Mouse (Mus musculus): ENCODE results near the gene Dlg2. TPM values are rescaled to one million over a fixed set of nuclear protein-coding genes. Genes with fewer than 3 reads are reported as not detected.

Dlg2 gene
- polyA plus RNA-seq, 1 experiment from 2014 or later: 1.4 TPM

GRCm38 (mm10) chr7:91443377-91443714 is 966.9 kb downstream of the Dlg2 start:
- no peak overlapping the region for H3K4me3 ChIP-seq (replicated peaks)
- H3K4me2 ChIP-seq: no peak overlapping the region
- no peaks in the 10 kb centered on the region for H3K9me3 ChIP-seq (replicated peaks)
- H3K4me1 ChIP-seq: no peaks in the 10 kb centered on the region
- no peaks in the 10 kb centered on the region for H3K36me3 ChIP-seq
- H3K9ac ChIP-seq: no peak overlapping the region
- H3K27ac ChIP-seq: no peak overlapping the region
- no peaks in the 10 kb centered on the region for H3K27me3 ChIP-seq
- ATAC-seq (replicated peaks; ENCODE audit: low FRiP score): no peak
- 78% methylated on average over 5 of the region's 5 CpGs for WGBS

GRCm38 (mm10) chr7:91443913-91444312 is 967.4 kb downstream of the Dlg2 start:
- no peak for ATAC-seq (replicated peaks; ENCODE audit: low FRiP score)

GRCm38 (mm10) chr7:91444728-91445127 is 968.3 kb downstream of the Dlg2 start:
- ATAC-seq (replicated peaks; ENCODE audit: low FRiP score): no peak
- Histone ChIP-seq H3K4me1 (no peaks in the 10 kb centered on the region), H3K4me3 (replicated peaks) (no peak overlapping the region), H3K9me3 (replicated peaks) (no peaks in the 10 kb centered on the region), H3K27ac (no peak overlapping the region), H3K4me2 (no peak overlapping the region), H3K9ac (no peak overlapping the region), H3K27me3 (no peaks in the 10 kb centered on the region), H3K36me3 (no peaks in the 10 kb centered on the region)
- 77% methylated on average over 3 of the region's 3 CpGs for WGBS

More at GRCm38 (mm10) chr7:91443913-91444312, 967.4 kb downstream of the Dlg2 start:
- H3K4me2 ChIP-seq: no peak overlapping the region
- no peaks in the 10 kb centered on the region for H3K4me1 ChIP-seq
- no peaks in the 10 kb centered on the region for H3K27me3 ChIP-seq
- WGBS: 69% methylated on average over 3 of the region's 3 CpGs
- no peak overlapping the region for H3K27ac ChIP-seq
- no peak overlapping the region for H3K4me3 ChIP-seq (replicated peaks)
- no peak overlapping the region for H3K9ac ChIP-seq
- H3K9me3 ChIP-seq (replicated peaks): no peaks in the 10 kb centered on the region
- H3K36me3 ChIP-seq: no peaks in the 10 kb centered on the region

- Histone ChIP-seq H3K4me2 (no peak overlapping the region), H3K9me3 (replicated peaks) (no peaks in the 10 kb centered on the region), H3K4me3 (replicated peaks) (no peak overlapping the region), H3K27me3 (no peaks in the 10 kb centered on the region), H3K4me1 (no peaks in the 10 kb centered on the region), H3K27ac (no peak overlapping the region), H3K9ac (no peak overlapping the region), H3K36me3 (no peaks in the 10 kb centered on the region)
- ATAC-seq (replicated peaks; ENCODE audit: low FRiP score): no peak
- 7% methylated on average over 1 of the region's 1 CpGs for WGBS
Observed at GRCm38 (mm10) chr7:91456796-91457195, 980.3 kb downstream of the Dlg2 start.

- no peak overlapping the region for H3K4me3 ChIP-seq (replicated peaks)
- H3K4me1 ChIP-seq: no peaks in the 10 kb centered on the region
- H3K9me3 ChIP-seq (replicated peaks): no peaks in the 10 kb centered on the region
- ATAC-seq (replicated peaks; ENCODE audit: low FRiP score): 0 out of 2 replicates have a peak, but pooled peaks have one; percentile 33
- no peaks in the 10 kb centered on the region for H3K27me3 ChIP-seq
- no peak overlapping the region for H3K27ac ChIP-seq
- WGBS: 3% methylated on average over 1 of the region's 1 CpGs
- H3K4me2 ChIP-seq: no peak overlapping the region
- H3K9ac ChIP-seq: no peak overlapping the region
- H3K36me3 ChIP-seq: no peaks in the 10 kb centered on the region
Observed at GRCm38 (mm10) chr7:91457207-91457606, 980.7 kb downstream of the Dlg2 start.

GRCm38 (mm10) chr7:91461352-91461751 is 984.9 kb downstream of the Dlg2 start:
- H3K27ac ChIP-seq: no peak overlapping the region
- no peaks in the 10 kb centered on the region for H3K36me3 ChIP-seq
- no peak overlapping the region for H3K9ac ChIP-seq
- 83% methylated on average over 3 of the region's 3 CpGs for WGBS
- H3K4me2 ChIP-seq: no peak overlapping the region
- H3K4me3 ChIP-seq (replicated peaks): no peak overlapping the region
- no peaks in the 10 kb centered on the region for H3K4me1 ChIP-seq
- no peak for ATAC-seq (replicated peaks; ENCODE audit: low FRiP score)
- no peaks in the 10 kb centered on the region for H3K9me3 ChIP-seq (replicated peaks)
- H3K27me3 ChIP-seq: no peaks in the 10 kb centered on the region

- Histone ChIP-seq H3K27me3 (no peaks in the 10 kb centered on the region), H3K9me3 (replicated peaks) (no peaks in the 10 kb centered on the region), H3K4me1 (no peaks in the 10 kb centered on the region), H3K4me2 (no peak overlapping the region), H3K9ac (no peak overlapping the region), H3K4me3 (replicated peaks) (no peak overlapping the region), H3K36me3 (no peaks in the 10 kb centered on the region), H3K27ac (no peak overlapping the region)
- 43% methylated on average over 7 of the region's 7 CpGs for WGBS
- no peak for ATAC-seq (replicated peaks; ENCODE audit: low FRiP score)
Observed at GRCm38 (mm10) chr7:91463256-91463655, 986.8 kb downstream of the Dlg2 start.

GRCm38 (mm10) chr7:91467061-91467460 is 990.6 kb downstream of the Dlg2 start:
- ATAC-seq (replicated peaks; ENCODE audit: low FRiP score): no peak
- Histone ChIP-seq H3K9ac (no peak overlapping the region), H3K9me3 (replicated peaks) (no peaks in the 10 kb centered on the region), H3K27ac (no peak overlapping the region), H3K4me1 (no peaks in the 10 kb centered on the region), H3K4me3 (replicated peaks) (no peak overlapping the region), H3K36me3 (no peaks in the 10 kb centered on the region), H3K4me2 (no peak overlapping the region), H3K27me3 (no peaks in the 10 kb centered on the region)
- WGBS: 84% methylated on average over 3 of the region's 3 CpGs

GRCm38 (mm10) chr7:91479145-91479544 is 1002.7 kb downstream of the Dlg2 start:
- Histone ChIP-seq H3K4me3 (replicated peaks) (no peak overlapping the region), H3K27me3 (no peaks in the 10 kb centered on the region), H3K27ac (no peak overlapping the region), H3K4me2 (no peak overlapping the region), H3K9ac (no peak overlapping the region), H3K9me3 (replicated peaks) (no peaks in the 10 kb centered on the region), H3K4me1 (no peaks in the 10 kb centered on the region), H3K36me3 (no peaks in the 10 kb centered on the region)
- ATAC-seq (replicated peaks; ENCODE audit: low FRiP score): no peak
- WGBS: 67% methylated on average over 3 of the region's 3 CpGs

- Histone ChIP-seq H3K4me2 (no peak overlapping the region), H3K27me3 (no peaks in the 10 kb centered on the region), H3K9ac (no peak overlapping the region), H3K36me3 (no peaks in the 10 kb centered on the region), H3K4me3 (replicated peaks) (no peak overlapping the region), H3K27ac (no peak overlapping the region), H3K9me3 (replicated peaks) (no peaks in the 10 kb centered on the region), H3K4me1 (no peaks in the 10 kb centered on the region)
- WGBS: 77% methylated on average over 1 of the region's 1 CpGs
- ATAC-seq (replicated peaks; ENCODE audit: low FRiP score): no peak
Observed at GRCm38 (mm10) chr7:91481574-91482197, 1005.2 kb downstream of the Dlg2 start.

GRCm38 (mm10) chr7:91493234-91493633 is 1016.8 kb downstream of the Dlg2 start:
- ATAC-seq (replicated peaks; ENCODE audit: low FRiP score): no peak
- Histone ChIP-seq H3K9ac (no peak overlapping the region), H3K4me2 (no peak overlapping the region), H3K4me1 (no peaks in the 10 kb centered on the region), H3K4me3 (replicated peaks) (no peak overlapping the region), H3K27ac (no peak overlapping the region), H3K36me3 (no peaks in the 10 kb centered on the region), H3K9me3 (replicated peaks) (no peaks in the 10 kb centered on the region), H3K27me3 (no peaks in the 10 kb centered on the region)
- 67% methylated on average over 3 of the region's 3 CpGs for WGBS

GRCm38 (mm10) chr7:91495526-91495925 is 1019.1 kb downstream of the Dlg2 start:
- Histone ChIP-seq H3K4me1 (no peaks in the 10 kb centered on the region), H3K9me3 (replicated peaks) (no peaks in the 10 kb centered on the region), H3K36me3 (no peaks in the 10 kb centered on the region), H3K27me3 (no peaks in the 10 kb centered on the region), H3K9ac (no peak overlapping the region), H3K27ac (no peak overlapping the region), H3K4me3 (replicated peaks) (no peak overlapping the region), H3K4me2 (no peak overlapping the region)
- WGBS: 58% methylated on average over 5 of the region's 5 CpGs
- no peak for ATAC-seq (replicated peaks; ENCODE audit: low FRiP score)

GRCm38 (mm10) chr7:91511119-91511518 is 1034.6 kb downstream of the Dlg2 start:
- H3K4me1 ChIP-seq: no peaks in the 10 kb centered on the region
- H3K27ac ChIP-seq: no peak overlapping the region
- H3K4me2 ChIP-seq: no peak overlapping the region
- H3K27me3 ChIP-seq: no peaks in the 10 kb centered on the region
- H3K9me3 ChIP-seq (replicated peaks): no peaks in the 10 kb centered on the region
- no peak for ATAC-seq (replicated peaks; ENCODE audit: low FRiP score)
- no peak overlapping the region for H3K4me3 ChIP-seq (replicated peaks)
- no peaks in the 10 kb centered on the region for H3K36me3 ChIP-seq
- no peak overlapping the region for H3K9ac ChIP-seq
- WGBS: 77% methylated on average over 1 of the region's 1 CpGs

All from kidney, embryonic 15.5 days (tissue).